Mouse (Mus musculus): ENCODE measurements around the gene Prkd3.
A peak's percentile ranks its signal among the peaks of the same experiment; 100 is the strongest.

The Prkd3 gene

GRCm38 (mm10) chr17:78999745-79000270, 20.8 kb downstream of the Prkd3 start:
- DNase-seq (ENCODE audit: low spot score in 2 of 2): no peak

- DNase-seq (ENCODE audit: low spot score in 2 of 2): no peak
Measured at GRCm38 (mm10) chr17:78999189-78999588, 21.4 kb downstream of the Prkd3 start.

- no peak for DNase-seq (ENCODE audit: low spot score in 2 of 2)
Measured at GRCm38 (mm10) chr17:78998130-78998529, 22.5 kb downstream of the Prkd3 start.

- no peak for DNase-seq (ENCODE audit: low spot score in 2 of 2)
Measured at GRCm38 (mm10) chr17:78994931-78995820, 25.4 kb downstream of the Prkd3 start.

- no peak for DNase-seq (ENCODE audit: low spot score in 2 of 2)
Measured at GRCm38 (mm10) chr17:78994382-78994781, 26.2 kb downstream of the Prkd3 start.

- DNase-seq (ENCODE audit: low spot score in 2 of 2): no peak
Measured at GRCm38 (mm10) chr17:78993670-78994069, 26.9 kb downstream of the Prkd3 start.

GRCm38 (mm10) chr17:78992303-78993027, 28.2 kb downstream of the Prkd3 start:
- DNase-seq (ENCODE audit: low spot score in 2 of 2): no peak

- no peak for DNase-seq (ENCODE audit: low spot score in 2 of 2)
Measured at GRCm38 (mm10) chr17:78991549-78991948, 29.1 kb downstream of the Prkd3 start.

GRCm38 (mm10) chr17:78989015-78989414, 31.6 kb downstream of the Prkd3 start:
- no peak for DNase-seq (ENCODE audit: low spot score in 2 of 2)

GRCm38 (mm10) chr17:78983736-78984135, 36.9 kb downstream of the Prkd3 start:
- DNase-seq (ENCODE audit: low spot score in 2 of 2): no peak

- no peak for DNase-seq (ENCODE audit: low spot score in 2 of 2)
Measured at GRCm38 (mm10) chr17:78983166-78983565, 37.5 kb downstream of the Prkd3 start.

- DNase-seq (ENCODE audit: low spot score in 2 of 2): no peak
Measured at GRCm38 (mm10) chr17:78968500-78968899, 52.1 kb downstream of the Prkd3 start.

- no peak for DNase-seq (ENCODE audit: low spot score in 2 of 2)
Measured at GRCm38 (mm10) chr17:78966092-78966883, 54.3 kb downstream of the Prkd3 start.

GRCm38 (mm10) chr17:78964387-78964786, 56.2 kb downstream of the Prkd3 start:
- peak; percentile 68 to 74 for DNase-seq (ENCODE audit: low spot score in 2 of 2)

- no peak for DNase-seq (ENCODE audit: low spot score in 2 of 2)
Measured at GRCm38 (mm10) chr17:78959473-78959872, 61.1 kb downstream of the Prkd3 start.

GRCm38 (mm10) chr17:78953240-78953639, 67.4 kb downstream of the Prkd3 start:
- no peak for DNase-seq (ENCODE audit: low spot score in 2 of 2)

- DNase-seq (ENCODE audit: low spot score in 2 of 2): no peak
Measured at GRCm38 (mm10) chr17:78952070-78952469, 68.5 kb downstream of the Prkd3 start.

- no peak for DNase-seq (ENCODE audit: low spot score in 2 of 2)
Measured at GRCm38 (mm10) chr17:78951225-78951624, 69.4 kb downstream of the Prkd3 start.

GRCm38 (mm10) chr17:78942579-78942978, 78.0 kb downstream of the Prkd3 start:
- no peak for DNase-seq (ENCODE audit: low spot score in 2 of 2)

GRCm38 (mm10) chr17:78938927-78939326, 81.7 kb downstream of the Prkd3 start:
- no peak for DNase-seq (ENCODE audit: low spot score in 2 of 2)

GRCm38 (mm10) chr17:78937229-78937853, 83.3 kb downstream of the Prkd3 start:
- no peak for DNase-seq (ENCODE audit: low spot score in 2 of 2)

Measured in right cerebral cortex, postnatal 10 days (tissue).